Mouse (Mus musculus): ENCODE measurements around the gene Polh.

The Polh gene

GRCm38 (mm10) chr17:46132058-46132718 is 70.3 kb downstream of the Polh start:
- peak; percentile 73 for DNase-seq (ENCODE audit: low read depth, low spot score)

- DNase-seq (ENCODE audit: low read depth, low spot score), result no peak
Measured at GRCm38 (mm10) chr17:46129741-46130498, 72.5 kb downstream of the Polh start.

- DNase-seq (ENCODE audit: low read depth, low spot score), result no peak
Measured at GRCm38 (mm10) chr17:46127814-46128493, 74.5 kb downstream of the Polh start.

- no peak for DNase-seq (ENCODE audit: low read depth, low spot score)
Measured at GRCm38 (mm10) chr17:46126608-46127007, 75.8 kb downstream of the Polh start.

GRCm38 (mm10) chr17:46123953-46124700 is 78.3 kb downstream of the Polh start:
- no peak for DNase-seq (ENCODE audit: low read depth, low spot score)

- DNase-seq (ENCODE audit: low read depth, low spot score), result no peak
Measured at GRCm38 (mm10) chr17:46123285-46123684, 79.2 kb downstream of the Polh start.

GRCm38 (mm10) chr17:46122791-46123190 is 79.7 kb downstream of the Polh start:
- DNase-seq (ENCODE audit: low read depth, low spot score), result no peak
